Mouse (Mus musculus) testis, adult 2 months (tissue): Measurements from ENCODE around the gene Ssxb9. TPM values are rescaled to one million over a fixed set of nuclear protein-coding genes. Genes with fewer than 3 reads are reported as not detected.
"Not testable (repeated sequence)": the region's sequence is repeated elsewhere in the genome, so short reads cannot be mapped to it uniquely, and the experiment has no call there.

Source experiments
- H3K27ac ChIP-seq: fragments of 200-500 bp; 2 replicates; pipeline ENCODE4 v1.5.1; 2012; ENCODE audit warnings: low read depth, low read length; ENCODE audit not compliant: control insufficient read depth, insufficient read depth
- H3K27me3 ChIP-seq: fragments of 200-500 bp; 2 replicates; pipeline ENCODE4 v1.6.1; 2012; ENCODE audit warnings: mild to moderate bottlenecking, low read length, moderate library complexity; ENCODE audit not compliant: control insufficient read depth, insufficient read depth
- H3K36me3 ChIP-seq: fragments of 200-500 bp; 2 replicates; pipeline ENCODE4 v1.6.1; 2012; ENCODE audit warnings: mild to moderate bottlenecking, low read length; ENCODE audit not compliant: control insufficient read depth, insufficient read depth
- H3K4me1 ChIP-seq: fragments of 200-500 bp; 2 replicates; pipeline ENCODE4 v1.6.1; 2012; ENCODE audit warnings: low read length; ENCODE audit not compliant: control insufficient read depth, insufficient read depth
- H3K4me3 ChIP-seq: fragments of 200-500 bp; 2 replicates; pipeline ENCODE4 v1.5.1; 2012; ENCODE audit warnings: low read depth, mild to moderate bottlenecking, low read length, moderate library complexity, mixed read lengths; ENCODE audit not compliant: control insufficient read depth
- CTCF ChIP-seq: fragments of 200-500 bp; IDR thresholded peaks from 2 replicates; pipeline ENCODE4 v1.5.1; 2012; ENCODE audit warnings: low read depth, mild to moderate bottlenecking, inconsistent platforms, low read length, moderate library complexity; ENCODE audit not compliant: control insufficient read depth, insufficient read depth, insufficient replicate concordance
- POLR2A ChIP-seq: fragments of 200-500 bp; IDR thresholded peaks from 2 replicates; pipeline ENCODE4 v1.6.1; 2012; ENCODE audit warnings: low read depth, mild to moderate bottlenecking, inconsistent platforms, low read length, moderate library complexity; ENCODE audit not compliant: control insufficient read depth
- polyA plus RNA-seq: library from polyadenylated mRNA; depleted of rRNA; stranded (reverse); fragments of >200 nt; gene quantifications from 2 replicates; pipeline ENCODE4 v1.2.3, GENCODE M21; 2012; rRNA removed

Ssxb9 gene
- polyA plus RNA-seq, result not detected in 2 replicates

DNA sequence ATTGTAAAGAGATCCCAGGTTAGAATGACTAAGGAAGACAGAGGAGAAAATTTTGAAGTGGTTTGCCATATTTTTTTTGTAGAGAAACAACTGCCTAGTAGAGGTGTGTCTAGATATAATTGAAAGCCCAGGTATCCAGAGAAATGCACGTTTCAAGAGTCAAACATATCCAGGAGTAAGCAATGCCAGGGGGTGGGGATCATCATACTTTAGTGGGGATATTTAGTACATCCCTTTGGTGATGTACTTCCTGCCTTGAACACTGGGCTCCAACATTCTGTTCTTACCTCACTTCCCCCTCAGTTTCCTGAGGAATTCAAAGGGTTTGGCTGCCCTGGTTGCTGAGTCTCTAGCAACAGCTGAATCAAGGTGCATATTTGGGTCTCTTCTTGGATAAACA is at the start of gene Ssxb9:
Gene Ssxb9, plus strand, starts transcription at position 301 of the 400 bp plus-strand sequence.
- not testable (repeated sequence) for H3K27ac ChIP-seq, H3K4me3 ChIP-seq, H3K36me3 ChIP-seq, H3K27me3 ChIP-seq, H3K4me1 ChIP-seq

GRCm38 (mm10) chrX:8327124-8327523 is 39.7 kb upstream of the Ssxb9 start, which contains the start of gene Ssxb10:
Gene Ssxb10 (plus strand): TSS chrX:8327424.
- TF ChIP-seq CTCF (no peak), POLR2A (no peak)
- H3K27me3 ChIP-seq, result no peaks in the 10 kb centered on the region
- no peaks in the 10 kb centered on the region for H3K36me3 ChIP-seq
- no peaks in the 10 kb centered on the region for H3K4me1 ChIP-seq
- H3K27ac ChIP-seq, result no peak within 1 kb of the TSS
- H3K4me3 ChIP-seq, result no peak within 1 kb of the TSS

DNA sequence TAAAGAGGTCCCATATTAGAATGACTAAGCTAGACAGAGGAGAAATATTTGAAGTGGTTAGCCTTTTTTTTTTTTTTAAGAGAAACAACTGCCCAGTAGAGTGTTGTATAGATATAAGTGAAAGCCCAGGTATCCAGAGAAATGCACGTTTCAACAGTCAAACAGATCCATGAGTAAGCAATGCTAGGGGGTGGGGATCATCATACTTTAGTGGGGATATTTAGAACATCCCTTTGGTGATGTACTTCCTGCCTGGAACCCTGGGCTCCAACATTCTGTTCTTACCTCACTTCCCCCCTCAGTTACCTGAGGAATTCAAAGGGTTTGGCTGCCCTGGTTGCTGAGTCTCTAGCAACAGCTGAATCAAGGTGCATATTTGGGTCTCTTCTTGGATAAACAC is 46.2 kb downstream of the Ssxb9 start, which contains the start of gene Ssxb1:
Gene Ssxb1, plus strand, starts transcription at position 301 of the 400 bp plus-strand sequence.
- not testable (repeated sequence) for H3K27me3 ChIP-seq, H3K36me3 ChIP-seq, H3K4me3 ChIP-seq, H3K27ac ChIP-seq, H3K4me1 ChIP-seq

Other genes starting within 250 kb of the Ssxb9 start
- gene Wdr13, start 234.1 kb upstream of the Ssxb9 start, polyA plus RNA-seq, result 70.5 and 78.2 TPM in 2 replicates
- 18.4 and 19.6 TPM in 2 replicates for gene Rbm3, start 221.1 kb upstream of the Ssxb9 start, polyA plus RNA-seq
- gene Tbc1d25, start 190.8 kb upstream of the Ssxb9 start, polyA plus RNA-seq, result 16.7 and 18.2 TPM in 2 replicates
- gene Ebp, start 173.5 kb upstream of the Ssxb9 start, polyA plus RNA-seq, result 15.2 and 20.9 TPM in 2 replicates
- 14.0 and 20.0 TPM in 2 replicates for gene Porcn, start 160.5 kb upstream of the Ssxb9 start, polyA plus RNA-seq
- 4.9 and 5.5 TPM in 2 replicates for gene Ftsj1, start 114.6 kb upstream of the Ssxb9 start, polyA plus RNA-seq
- gene Slc38a5, start 95.8 kb upstream of the Ssxb9 start, polyA plus RNA-seq, result 19.9 and 34.6 TPM in 2 replicates
- gene Ssxb10, start 39.6 kb upstream of the Ssxb9 start, polyA plus RNA-seq, result 0.17 TPM in 1 of 2 replicates, not detected in the other
- gene Ssxb1, start 46.3 kb downstream of the Ssxb9 start, polyA plus RNA-seq, result 2.8 and 3.4 TPM in 2 replicates
- gene Ssxb2, start 94.7 kb downstream of the Ssxb9 start, polyA plus RNA-seq, result 2.4 and 3.1 TPM in 2 replicates
- gene Gm14459, start 158.0 kb downstream of the Ssxb9 start, polyA plus RNA-seq, result 0.58 and 0.83 TPM in 2 replicates
- 0.88 and 2.6 TPM in 2 replicates for gene Ssxb6, start 181.3 kb downstream of the Ssxb9 start, polyA plus RNA-seq
- gene Ssxb3, start 224.8 kb downstream of the Ssxb9 start, polyA plus RNA-seq, result 0.99 and 1.2 TPM in 2 replicates